Mouse (Mus musculus): ENCODE data around the gene Mcm2. TPM values are rescaled to one million over a fixed set of nuclear protein-coding genes. Genes with fewer than 3 reads are reported as not detected.

The Mcm2 gene
- polyA plus RNA-seq, 1 experiment from 2014 or later: 142 TPM

- H3K9ac ChIP-seq: no peak overlapping the region
- H3K4me2 ChIP-seq: no peak overlapping the region
- no peak overlapping the region for H3K27ac ChIP-seq
- peaks cover 76% of the 10 kb centered on the region for H3K36me3 ChIP-seq
- whole genome bisulfite sequencing: 93% methylated on average over 17 of the region's 17 CpGs
- H3K4me3 ChIP-seq: no peak overlapping the region
- no peaks in the 10 kb centered on the region for H3K9me3 ChIP-seq
- no peak for ATAC-seq (ENCODE audit: borderline replicate concordance, extremely low read depth, low FRiP score, low TSS enrichment)
- no peaks in the 10 kb centered on the region for H3K4me1 ChIP-seq
- H3K27me3 ChIP-seq: no peaks in the 10 kb centered on the region
Measured at GRCm38 (mm10) chr6:88884690-88885089, 13.9 kb downstream of the Mcm2 start.

- Histone ChIP-seq H3K27me3 (no peaks in the 10 kb centered on the region), H3K9me3 (no peaks in the 10 kb centered on the region), H3K9ac (no peak overlapping the region), H3K4me3 (no peak overlapping the region), H3K36me3 (peaks cover 71% of the 10 kb centered on the region), H3K4me1 (no peaks in the 10 kb centered on the region), H3K4me2 (no peak overlapping the region), H3K27ac (no peak overlapping the region)
- no peak for ATAC-seq (ENCODE audit: borderline replicate concordance, extremely low read depth, low FRiP score, low TSS enrichment)
- 89% methylated on average over 10 of the region's 10 CpGs for WGBS
Measured at GRCm38 (mm10) chr6:88884195-88884594, 14.4 kb downstream of the Mcm2 start.

- no peaks in the 10 kb centered on the region for H3K27me3 ChIP-seq
- H3K9ac ChIP-seq: no peak overlapping the region
- H3K4me3 ChIP-seq: no peak overlapping the region
- no peaks in the 10 kb centered on the region for H3K4me1 ChIP-seq
- H3K9me3 ChIP-seq: no peaks in the 10 kb centered on the region
- WGBS: 87% methylated on average over 7 of the region's 7 CpGs
- no peak overlapping the region for H3K27ac ChIP-seq
- no peak overlapping the region for H3K4me2 ChIP-seq
- peaks cover 43% of the 10 kb centered on the region for H3K36me3 ChIP-seq
- no peak for ATAC-seq (ENCODE audit: borderline replicate concordance, extremely low read depth, low FRiP score, low TSS enrichment)
Measured at GRCm38 (mm10) chr6:88881334-88881733, 17.2 kb downstream of the Mcm2 start.

GRCm38 (mm10) chr6:88879471-88879870 lies 19.1 kb downstream of the Mcm2 start:
- H3K9me3 ChIP-seq: no peaks in the 10 kb centered on the region
- H3K27ac ChIP-seq: no peak overlapping the region
- peaks cover 24% of the 10 kb centered on the region for H3K36me3 ChIP-seq
- no peak overlapping the region for H3K4me3 ChIP-seq
- 65% methylated on average over 4 of the region's 4 CpGs for WGBS
- H3K4me1 ChIP-seq: peaks cover 4% of the 10 kb centered on the region; the same call in 1 of the 2 replicates
- no peak overlapping the region for H3K9ac ChIP-seq
- no peak for ATAC-seq (ENCODE audit: borderline replicate concordance, extremely low read depth, low FRiP score, low TSS enrichment)
- H3K4me2 ChIP-seq: no peak overlapping the region
- H3K27me3 ChIP-seq: peaks cover 12% of the 10 kb centered on the region

- peak; percentile 52 for ATAC-seq (ENCODE audit: borderline replicate concordance, extremely low read depth, low FRiP score, low TSS enrichment)
- Histone ChIP-seq H3K9ac (peak within 1 kb of the TSS; percentile 77), H3K4me1 (peaks cover 22% of the 10 kb centered on the region), H3K4me3 (peak within 1 kb of the TSS; percentile 79), H3K27ac (no peak within 1 kb of the TSS), H3K27me3 (peaks cover 20% of the 10 kb centered on the region), H3K36me3 (no peaks in the 10 kb centered on the region), H3K4me2 (peak within 1 kb of the TSS; percentile 99), H3K9me3 (no peaks in the 10 kb centered on the region)
- 4% methylated on average over 58 of the region's 63 CpGs for WGBS
Measured at GRCm38 (mm10) chr6:88874868-88875508, 23.6 kb downstream of the Mcm2 start, which contains the start of gene Podxl2. Podxl2 (minus strand) TSS chr6:88875044.

- H3K9ac ChIP-seq: peak overlapping the region; percentile 77
- peaks cover 22% of the 10 kb centered on the region for H3K4me1 ChIP-seq
- peak overlapping the region; percentile 99 for H3K4me2 ChIP-seq
- peak overlapping the region; percentile 79 for H3K4me3 ChIP-seq
- H3K27me3 ChIP-seq: peaks cover 20% of the 10 kb centered on the region
- H3K9me3 ChIP-seq: no peaks in the 10 kb centered on the region
- H3K36me3 ChIP-seq: no peaks in the 10 kb centered on the region
- peak; percentile 36 for ATAC-seq (ENCODE audit: borderline replicate concordance, extremely low read depth, low FRiP score, low TSS enrichment)
- H3K27ac ChIP-seq: no peak overlapping the region
- 2% methylated on average over 63 of the region's 74 CpGs for WGBS
Measured at GRCm38 (mm10) chr6:88873965-88874867, 24.4 kb downstream of the Mcm2 start.

- H3K9me3 ChIP-seq: no peaks in the 10 kb centered on the region
- H3K4me3 ChIP-seq: no peak overlapping the region
- ATAC-seq (ENCODE audit: borderline replicate concordance, extremely low read depth, low FRiP score, low TSS enrichment): no peak
- no peak overlapping the region for H3K27ac ChIP-seq
- 39% methylated on average over 7 of the region's 7 CpGs for WGBS
- no peak overlapping the region for H3K9ac ChIP-seq
- H3K4me2 ChIP-seq: no peak overlapping the region
- H3K27me3 ChIP-seq: peaks cover 20% of the 10 kb centered on the region
- no peaks in the 10 kb centered on the region for H3K36me3 ChIP-seq
- H3K4me1 ChIP-seq: peaks cover 22% of the 10 kb centered on the region
Measured at GRCm38 (mm10) chr6:88872811-88873210, 25.8 kb downstream of the Mcm2 start.

GRCm38 (mm10) chr6:88871546-88871945 lies 27.0 kb downstream of the Mcm2 start:
- Histone ChIP-seq H3K4me1 (peaks cover 22% of the 10 kb centered on the region), H3K4me3 (no peak overlapping the region), H3K9ac (no peak overlapping the region), H3K36me3 (no peaks in the 10 kb centered on the region), H3K4me2 (no peak overlapping the region), H3K27ac (no peak overlapping the region), H3K9me3 (no peaks in the 10 kb centered on the region), H3K27me3 (peaks cover 20% of the 10 kb centered on the region)
- WGBS: 34% methylated on average over 8 of the region's 8 CpGs
- ATAC-seq (ENCODE audit: borderline replicate concordance, extremely low read depth, low FRiP score, low TSS enrichment): no peak

GRCm38 (mm10) chr6:88870594-88870993 lies 28.0 kb downstream of the Mcm2 start:
- no peak for ATAC-seq (ENCODE audit: borderline replicate concordance, extremely low read depth, low FRiP score, low TSS enrichment)
- no peak overlapping the region for H3K4me3 ChIP-seq
- H3K9ac ChIP-seq: no peak overlapping the region
- no peak overlapping the region for H3K27ac ChIP-seq
- H3K4me2 ChIP-seq: no peak overlapping the region
- no peaks in the 10 kb centered on the region for H3K9me3 ChIP-seq
- WGBS: 55% methylated on average over 4 of the region's 4 CpGs
- H3K36me3 ChIP-seq: no peaks in the 10 kb centered on the region
- peaks cover 17% of the 10 kb centered on the region for H3K27me3 ChIP-seq
- peaks cover 22% of the 10 kb centered on the region for H3K4me1 ChIP-seq

GRCm38 (mm10) chr6:88869459-88869858 lies 29.1 kb downstream of the Mcm2 start:
- 92% methylated on average over 7 of the region's 7 CpGs for WGBS
- no peak overlapping the region for H3K4me2 ChIP-seq
- no peak for ATAC-seq (ENCODE audit: borderline replicate concordance, extremely low read depth, low FRiP score, low TSS enrichment)

GRCm38 (mm10) chr6:88865704-88866103 lies 32.9 kb downstream of the Mcm2 start:
- no peak overlapping the region for H3K4me2 ChIP-seq
- peaks cover 7% of the 10 kb centered on the region; the same call in 1 of the 2 replicates for H3K36me3 ChIP-seq
- WGBS: 76% methylated on average over 7 of the region's 7 CpGs
- H3K9me3 ChIP-seq: no peaks in the 10 kb centered on the region
- no peak for ATAC-seq (ENCODE audit: borderline replicate concordance, extremely low read depth, low FRiP score, low TSS enrichment)
- H3K4me3 ChIP-seq: no peak overlapping the region
- H3K4me1 ChIP-seq: no peaks in the 10 kb centered on the region
- no peaks in the 10 kb centered on the region for H3K27me3 ChIP-seq
- no peak overlapping the region for H3K9ac ChIP-seq
- H3K27ac ChIP-seq: no peak overlapping the region

More at GRCm38 (mm10) chr6:88869459-88869858, 29.1 kb downstream of the Mcm2 start:
- Histone ChIP-seq H3K4me1 (peaks cover 17% of the 10 kb centered on the region; the same call in 1 of the 2 replicates), H3K9me3 (no peaks in the 10 kb centered on the region), H3K27ac (no peak overlapping the region), H3K36me3 (peaks cover 1% of the 10 kb centered on the region; the same call in 1 of the 2 replicates), H3K4me3 (no peak overlapping the region), H3K27me3 (peaks cover 8% of the 10 kb centered on the region), H3K9ac (no peak overlapping the region)

- peaks cover 7% of the 10 kb centered on the region; the same call in 1 of the 2 replicates for H3K36me3 ChIP-seq
- no peaks in the 10 kb centered on the region for H3K27me3 ChIP-seq
- no peak overlapping the region for H3K4me3 ChIP-seq
- no peaks in the 10 kb centered on the region for H3K9me3 ChIP-seq
- ATAC-seq (ENCODE audit: borderline replicate concordance, extremely low read depth, low FRiP score, low TSS enrichment): 0 out of 2 replicates have a peak, but pooled peaks have one; percentile 33
- no peak overlapping the region for H3K9ac ChIP-seq
- H3K4me2 ChIP-seq: no peak overlapping the region
- no peak overlapping the region for H3K27ac ChIP-seq
- 18% methylated on average over 2 of the region's 2 CpGs for WGBS
- no peaks in the 10 kb centered on the region for H3K4me1 ChIP-seq
Measured at GRCm38 (mm10) chr6:88860914-88861313, 37.7 kb downstream of the Mcm2 start.
